Mouse (Mus musculus) midbrain, embryonic 10.5 days (tissue): ENCODE measurements at regions not wholly inside any gene's neighbourhood (a gene's known extent, or its start where the extent isn't known, plus 50 kb on each side); places are given as distances from the start of the nearest gene placed in this dataset.

Experiments
- DNase-seq: peaks from one replicate; pipeline ENCODE4 v3.0.0-alpha.2; 2017; ENCODE audit warnings: low spot score
- H3K27ac ChIP-seq: fragments of 300-500 bp; sonication (generic); replicated peaks from 2 replicates; pipeline ENCODE4 v1.5.1; 2016; ENCODE audit warnings: mild to moderate bottlenecking
- H3K27me3 ChIP-seq: fragments of 300-500 bp; sonication (generic); 2 replicates; pipeline ENCODE4 v1.6.1; 2016; ENCODE audit warnings: low read depth, mild to moderate bottlenecking; ENCODE audit not compliant: poor library complexity, severe bottlenecking
- H3K36me3 ChIP-seq: fragments of 300-500 bp; sonication (generic); 2 replicates; pipeline ENCODE4 v1.6.1; 2016; ENCODE audit warnings: mild to moderate bottlenecking, moderate library complexity
- H3K4me1 ChIP-seq: fragments of 300-500 bp; sonication (generic); 2 replicates; pipeline ENCODE4 v1.6.1; 2016
- H3K4me3 ChIP-seq: fragments of 300-500 bp; sonication (generic); 2 replicates; pipeline ENCODE4 v1.5.1; 2016; ENCODE audit warnings: mild to moderate bottlenecking, moderate library complexity
- H3K9me3 ChIP-seq: fragments of 300-500 bp; sonication (generic); replicated peaks from 2 replicates; pipeline ENCODE4 v1.6.1; 2016; ENCODE audit warnings: mild to moderate bottlenecking
- WGBS: fragments of 180-500 bp; shearing (Covaris S2); methylation state at CpG from one replicate; pipeline ENCODE4 v1.1.7; 2016; 5-methylcytosine and 5-hydroxymethylcytosine counted together

DNA sequence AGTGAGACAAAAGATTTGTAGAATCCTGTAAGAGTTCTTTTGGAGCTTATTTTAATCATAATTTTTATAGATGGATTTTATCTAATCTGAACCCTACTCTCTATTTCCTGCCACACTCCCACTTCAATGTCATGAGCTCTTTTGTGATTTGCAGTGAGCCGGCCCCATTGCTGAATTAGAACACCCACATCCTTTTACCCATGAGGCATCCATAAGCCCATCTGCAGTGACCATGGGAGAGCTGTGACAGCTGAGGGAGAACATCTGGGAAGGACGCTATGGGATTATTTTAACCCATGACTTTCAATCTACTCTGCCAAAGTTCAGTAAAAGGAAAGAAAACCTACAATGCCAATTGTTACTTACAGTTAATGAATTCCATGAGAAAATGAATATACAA lies 337.8 kb upstream of the Dcn start:
- Histone ChIP-seq H3K27ac (no peak overlapping the region), H3K4me3 (no peak overlapping the region), H3K36me3 (no peaks in the 10 kb centered on the region), H3K4me1 (no peaks in the 10 kb centered on the region), H3K27me3 (no peaks in the 10 kb centered on the region), H3K9me3 (no peaks in the 10 kb centered on the region)
- 75% methylated on average over 2 of the region's 2 CpGs for WGBS
- DNase-seq: no peak

DNA sequence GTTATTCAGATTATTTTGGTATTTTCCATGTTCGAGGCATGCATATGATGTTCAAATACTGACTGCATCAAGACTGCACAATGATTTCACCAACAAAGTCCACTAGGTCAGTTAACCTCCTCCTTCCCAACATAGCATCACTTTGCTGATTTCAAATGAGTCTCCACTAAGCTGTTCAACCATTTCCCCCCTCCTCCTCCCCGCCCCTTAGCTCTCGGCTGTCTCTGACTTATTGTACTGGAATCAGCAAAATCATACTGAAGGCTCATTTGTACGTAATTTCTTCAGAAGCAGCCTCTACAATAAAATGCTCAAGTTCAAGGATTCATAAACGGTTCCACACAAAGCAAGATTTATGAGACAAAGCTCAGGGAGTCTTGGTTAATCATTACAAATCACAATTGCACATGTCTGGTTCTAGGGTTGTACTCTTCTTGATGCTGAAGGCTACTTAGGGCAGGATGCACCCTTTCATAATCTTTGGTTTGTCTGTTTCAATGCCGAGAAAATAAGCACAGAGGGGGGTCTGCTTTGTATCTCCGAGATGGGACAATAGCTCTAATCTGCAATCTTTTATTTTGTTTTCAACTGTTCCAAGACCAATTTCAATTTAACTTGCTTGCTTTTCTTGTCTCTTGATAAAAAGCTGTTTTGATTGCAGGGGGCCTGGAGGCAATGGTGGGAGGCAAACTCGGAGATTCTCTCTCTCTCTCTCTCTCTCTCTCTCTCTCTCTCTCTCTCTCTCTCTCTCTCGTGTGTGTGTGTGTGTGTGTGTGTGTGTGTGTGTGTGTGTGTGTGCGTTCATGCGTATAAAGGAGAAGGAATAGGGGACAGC lies 320.6 kb upstream of the Dcn start:
- Histone ChIP-seq H3K4me3 (no peak overlapping the region), H3K9me3 (no peaks in the 10 kb centered on the region), H3K27ac (peak overlapping the region; percentile 67), H3K4me1 (peaks cover 25% of the 10 kb centered on the region), H3K36me3 (no peaks in the 10 kb centered on the region), H3K27me3 (no peaks in the 10 kb centered on the region)
- DNase-seq: no peak
- 58% methylated on average over 10 of the region's 11 CpGs for WGBS

DNA sequence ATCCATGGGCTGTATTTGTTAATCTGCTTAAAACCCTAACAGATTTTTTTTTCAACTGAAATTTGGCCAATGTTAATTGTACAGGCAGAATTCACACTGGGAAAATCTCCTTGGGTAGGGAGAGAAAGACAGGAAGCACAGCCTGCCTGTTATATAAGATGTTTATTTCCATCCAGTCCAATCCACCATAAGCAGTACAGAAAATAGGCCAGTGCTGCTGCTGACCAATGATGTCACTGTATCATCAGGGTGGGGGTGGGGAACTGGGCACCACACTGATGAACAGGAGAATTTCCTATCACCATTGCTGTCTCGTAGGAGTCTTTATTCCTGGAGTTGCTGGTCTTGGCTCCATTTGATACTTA lies 320.0 kb upstream of the Dcn start:
- 63% methylated on average over 1 of the region's 1 CpGs for WGBS
- Histone ChIP-seq H3K9me3 (no peaks in the 10 kb centered on the region), H3K36me3 (no peaks in the 10 kb centered on the region), H3K27ac (peak overlapping the region; percentile 67), H3K4me3 (no peak overlapping the region), H3K27me3 (no peaks in the 10 kb centered on the region), H3K4me1 (peaks cover 25% of the 10 kb centered on the region)
- DNase-seq: no peak

DNA sequence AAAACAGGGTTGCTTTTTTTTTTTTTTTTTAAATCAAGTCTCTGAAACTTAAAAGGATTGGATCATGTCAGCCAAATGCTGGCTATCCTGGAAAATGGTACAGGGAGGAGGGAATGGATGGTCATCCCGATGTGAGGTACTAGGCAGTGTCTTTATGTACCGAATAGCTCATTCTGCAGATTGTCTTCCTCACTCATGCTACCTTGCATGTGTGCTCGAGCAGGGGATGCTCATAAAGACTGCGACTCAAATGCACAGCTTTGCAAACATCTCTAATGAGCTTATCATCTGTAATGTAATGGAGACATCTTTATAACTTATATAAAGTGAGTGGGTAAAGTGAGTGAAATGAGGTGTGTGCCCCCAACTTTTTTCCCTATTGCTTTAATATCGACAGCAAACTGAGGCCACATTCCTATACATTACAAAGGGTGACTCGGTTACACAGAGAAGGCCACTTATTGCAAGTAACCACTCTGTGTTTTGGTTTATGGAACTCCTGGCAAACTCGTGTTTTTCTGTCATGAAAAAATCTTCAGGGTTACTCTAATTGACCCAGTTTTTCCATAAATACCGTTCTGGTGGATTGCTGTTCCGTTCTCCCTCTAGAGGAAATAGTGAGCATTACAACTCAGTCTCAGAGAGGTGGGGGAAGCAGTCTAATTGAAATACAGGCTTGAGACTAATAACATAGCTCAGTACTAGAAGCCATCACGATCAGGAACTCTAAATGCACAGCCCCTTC lies 319.4 kb upstream of the Dcn start:
- DNase-seq: peak; percentile 26
- Histone ChIP-seq H3K27ac (peak overlapping the region; percentile 67; the same call in 1 of the 2 replicates), H3K4me1 (peaks cover 25% of the 10 kb centered on the region), H3K4me3 (no peak overlapping the region), H3K36me3 (no peaks in the 10 kb centered on the region), H3K9me3 (no peaks in the 10 kb centered on the region), H3K27me3 (no peaks in the 10 kb centered on the region)
- WGBS: 58% methylated on average over 10 of the region's 10 CpGs

DNA sequence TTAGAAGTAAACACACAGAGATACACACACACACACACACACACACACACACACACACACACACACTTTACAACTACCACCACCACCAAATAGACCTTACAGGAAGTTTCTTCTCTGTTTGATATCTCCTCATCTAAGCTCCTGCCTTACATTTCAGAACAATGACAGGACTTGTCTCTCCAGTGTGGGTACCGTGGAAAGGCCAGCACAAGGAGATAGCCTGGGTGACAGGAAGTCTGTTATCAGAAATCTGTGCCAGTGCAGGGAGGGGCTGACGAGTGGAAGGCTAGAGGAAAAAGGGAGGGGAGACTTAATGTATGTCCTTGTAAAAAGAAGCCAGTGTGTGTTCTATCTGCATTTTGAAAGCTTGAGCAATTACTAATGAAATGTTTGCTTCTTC lies 318.5 kb upstream of the Dcn start:
- Histone ChIP-seq H3K27ac (no peak overlapping the region), H3K36me3 (no peaks in the 10 kb centered on the region), H3K4me3 (no peak overlapping the region), H3K27me3 (no peaks in the 10 kb centered on the region), H3K4me1 (peaks cover 25% of the 10 kb centered on the region), H3K9me3 (no peaks in the 10 kb centered on the region)
- DNase-seq: no peak
- WGBS: 60% methylated on average over 2 of the region's 2 CpGs

DNA sequence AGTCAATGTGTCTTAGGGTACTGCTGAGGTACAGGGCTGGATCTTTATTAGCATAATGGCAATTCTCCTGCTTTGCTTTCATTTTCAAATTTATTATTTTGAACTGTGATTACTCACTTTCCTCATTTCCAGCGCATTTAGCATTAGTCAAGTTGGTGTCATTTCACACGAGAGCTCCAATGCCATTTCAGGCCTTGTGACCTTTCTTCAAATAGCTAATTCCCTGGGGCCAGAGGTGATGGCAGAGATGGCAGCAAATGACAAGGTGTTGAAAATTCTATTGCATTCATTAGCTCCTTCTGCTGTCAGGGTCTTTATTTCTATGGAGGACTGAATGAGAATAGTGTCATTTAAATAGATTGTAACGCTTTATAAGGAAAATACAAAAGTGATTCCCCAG lies 300.9 kb upstream of the Dcn start:
- 68% methylated on average over 3 of the region's 3 CpGs for WGBS
- H3K4me1 ChIP-seq: peaks cover 4% of the 10 kb centered on the region
- no peak for DNase-seq
- no peak overlapping the region for H3K4me3 ChIP-seq
- no peaks in the 10 kb centered on the region for H3K9me3 ChIP-seq
- no peak overlapping the region for H3K27ac ChIP-seq
- H3K36me3 ChIP-seq: no peaks in the 10 kb centered on the region
- H3K27me3 ChIP-seq: no peaks in the 10 kb centered on the region

DNA sequence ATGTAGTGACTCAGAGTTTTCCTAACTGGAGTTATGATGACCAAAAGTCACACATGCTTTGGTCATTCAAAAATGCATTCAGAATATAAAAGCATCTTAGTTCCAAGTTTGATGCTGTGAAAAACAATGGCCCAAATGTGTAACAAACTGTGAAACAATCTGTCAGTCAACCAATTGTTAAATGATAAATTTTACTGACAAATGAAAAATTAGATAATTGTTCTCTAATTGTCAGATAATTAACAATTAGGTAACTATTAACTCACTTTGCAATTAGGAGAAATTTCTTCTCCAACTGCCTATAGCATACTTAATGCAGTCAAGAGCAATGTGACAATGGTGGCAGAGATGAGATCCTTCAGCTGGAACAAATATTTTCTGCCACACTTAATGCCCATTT lies 289.7 kb upstream of the Dcn start:
- no peaks in the 10 kb centered on the region for H3K36me3 ChIP-seq
- no peaks in the 10 kb centered on the region for H3K4me1 ChIP-seq
- no peaks in the 10 kb centered on the region for H3K9me3 ChIP-seq
- H3K27me3 ChIP-seq: no peaks in the 10 kb centered on the region
- H3K27ac ChIP-seq: no peak overlapping the region
- no peak for DNase-seq
- H3K4me3 ChIP-seq: no peak overlapping the region

DNA sequence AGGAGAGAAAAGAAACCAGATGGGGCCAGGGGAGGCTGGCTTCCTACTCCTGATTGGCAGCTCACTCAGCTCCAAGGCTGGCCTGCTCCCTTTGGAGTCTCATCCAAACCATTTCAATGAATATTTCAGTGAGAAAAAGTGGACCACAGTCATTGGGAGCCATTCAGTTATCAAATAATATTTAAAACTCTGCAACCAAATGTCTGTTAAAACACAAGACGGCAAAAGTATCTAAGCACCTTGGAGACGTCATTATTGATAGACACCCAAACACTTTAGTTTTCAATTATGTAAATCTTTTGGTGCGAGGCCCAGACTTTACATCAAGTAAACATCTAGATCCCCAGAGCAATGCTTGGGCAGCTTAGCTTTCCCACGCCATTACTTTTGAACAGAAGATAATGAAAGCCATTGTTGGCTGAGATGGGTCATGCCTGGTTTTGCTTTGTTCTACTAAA lies 268.1 kb upstream of the Dcn start:
- H3K27me3 ChIP-seq: no peaks in the 10 kb centered on the region
- H3K27ac ChIP-seq: peak overlapping the region; percentile 74
- no peaks in the 10 kb centered on the region for H3K9me3 ChIP-seq
- WGBS: 53% methylated on average over 4 of the region's 4 CpGs
- H3K36me3 ChIP-seq: no peaks in the 10 kb centered on the region
- peaks cover 41% of the 10 kb centered on the region for H3K4me1 ChIP-seq
- DNase-seq: peak; percentile 28
- no peak overlapping the region for H3K4me3 ChIP-seq

DNA sequence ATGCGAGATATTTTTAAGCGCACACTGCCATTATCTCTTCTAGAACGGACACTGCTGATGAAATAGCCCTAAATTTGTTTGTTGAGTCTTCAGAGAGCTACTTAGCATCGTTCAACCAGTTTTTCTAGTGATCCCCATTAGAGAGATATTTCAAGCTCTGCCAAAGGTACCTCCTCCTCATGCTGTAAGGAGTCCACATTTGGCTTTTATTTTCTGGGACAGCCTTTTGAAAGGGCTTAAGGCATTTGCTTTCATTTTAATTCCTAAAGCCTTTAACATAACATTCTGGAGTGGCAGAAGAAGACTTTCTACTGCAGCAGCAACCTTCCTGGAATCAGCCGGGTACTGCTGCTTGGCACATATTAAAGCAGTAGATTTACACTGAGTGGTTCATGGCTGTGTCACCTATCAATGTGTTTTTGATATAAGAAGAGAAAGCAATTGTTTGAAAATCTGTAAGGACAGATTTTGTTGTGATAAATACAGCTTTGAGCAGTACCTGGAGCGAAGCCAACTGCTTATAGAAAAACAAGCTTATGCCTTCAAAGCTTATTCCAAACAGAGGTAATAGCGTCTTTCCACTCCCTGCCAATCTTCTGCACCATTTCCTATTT lies 267.5 kb upstream of the Dcn start:
- Histone ChIP-seq H3K27ac (peak overlapping the region; percentile 74), H3K9me3 (no peaks in the 10 kb centered on the region), H3K4me1 (peaks cover 41% of the 10 kb centered on the region), H3K27me3 (no peaks in the 10 kb centered on the region), H3K4me3 (no peak overlapping the region), H3K36me3 (no peaks in the 10 kb centered on the region)
- no peak for DNase-seq
- 71% methylated on average over 7 of the region's 7 CpGs for WGBS

DNA sequence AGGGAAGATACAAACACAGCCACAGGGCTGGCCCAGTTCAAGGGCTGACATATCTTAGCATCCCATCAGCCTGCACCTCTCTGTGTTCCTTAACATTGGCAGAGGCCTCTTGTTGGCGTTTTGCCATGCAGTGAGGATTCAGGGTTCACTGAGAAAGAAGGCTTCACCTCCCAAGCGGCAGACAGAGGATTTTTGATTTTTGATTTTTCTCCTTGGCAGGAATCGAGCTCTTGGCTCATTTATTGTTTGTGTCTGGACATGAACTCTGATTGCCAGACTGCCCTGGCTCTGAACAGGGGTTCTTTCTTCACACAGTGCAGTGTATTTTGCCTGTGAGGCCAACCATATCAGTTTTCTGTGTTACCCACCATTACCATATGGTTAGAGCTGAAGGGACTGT lies 259.9 kb upstream of the Dcn start:
- Histone ChIP-seq H3K27me3 (no peaks in the 10 kb centered on the region), H3K36me3 (no peaks in the 10 kb centered on the region), H3K4me3 (no peak overlapping the region), H3K9me3 (no peaks in the 10 kb centered on the region), H3K27ac (no peak overlapping the region), H3K4me1 (no peaks in the 10 kb centered on the region)
- no peak for DNase-seq
- WGBS: 85% methylated on average over 3 of the region's 3 CpGs

DNA sequence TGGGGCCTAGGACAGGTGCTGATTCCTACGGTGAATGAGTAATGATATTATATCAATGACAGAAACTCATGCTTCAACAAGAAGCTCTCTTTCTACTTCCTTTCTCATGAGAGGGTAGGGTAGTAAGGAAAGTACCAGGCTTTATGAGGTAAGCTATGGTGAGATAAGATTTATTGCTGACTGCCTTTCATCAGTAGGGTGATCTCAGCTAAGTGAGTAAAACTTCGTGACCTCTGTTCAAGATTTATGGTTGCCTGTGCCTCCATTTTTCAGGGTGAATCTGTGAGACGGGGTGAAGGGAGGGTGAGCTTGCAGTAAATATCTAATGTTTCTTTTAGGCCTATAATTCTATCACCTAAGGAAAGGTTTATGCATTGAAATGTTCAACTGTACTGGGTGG lies 259.0 kb upstream of the Dcn start:
- no peak for DNase-seq
- H3K4me3 ChIP-seq: no peak overlapping the region
- H3K27me3 ChIP-seq: no peaks in the 10 kb centered on the region
- H3K27ac ChIP-seq: no peak overlapping the region
- no peaks in the 10 kb centered on the region for H3K9me3 ChIP-seq
- WGBS: 95% methylated on average over 3 of the region's 3 CpGs
- H3K4me1 ChIP-seq: no peaks in the 10 kb centered on the region
- no peaks in the 10 kb centered on the region for H3K36me3 ChIP-seq

DNA sequence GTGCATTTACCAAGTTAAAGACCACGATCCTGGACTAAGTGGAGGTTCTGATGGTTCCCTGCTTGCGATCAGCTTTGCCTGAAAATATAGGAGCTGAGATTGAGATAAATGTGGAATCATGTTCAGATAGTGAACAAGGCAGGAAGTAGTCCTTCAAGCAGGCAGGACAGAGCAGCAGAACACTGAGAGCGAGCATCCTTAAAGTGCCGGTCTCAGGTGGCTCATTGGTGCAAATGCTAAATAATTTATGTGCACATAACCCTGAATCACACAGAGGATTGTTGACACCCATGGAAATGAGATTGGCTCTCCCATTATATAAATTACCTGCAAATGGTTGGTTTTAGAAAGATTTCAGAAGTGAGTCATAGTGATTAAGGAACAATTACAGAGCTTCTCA lies 243.8 kb upstream of the Dcn start:
- Histone ChIP-seq H3K4me1 (no peaks in the 10 kb centered on the region), H3K27ac (no peak overlapping the region), H3K4me3 (no peak overlapping the region), H3K9me3 (no peaks in the 10 kb centered on the region), H3K27me3 (no peaks in the 10 kb centered on the region), H3K36me3 (no peaks in the 10 kb centered on the region)
- DNase-seq: no peak
- 95% methylated on average over 4 of the region's 4 CpGs for WGBS

DNA sequence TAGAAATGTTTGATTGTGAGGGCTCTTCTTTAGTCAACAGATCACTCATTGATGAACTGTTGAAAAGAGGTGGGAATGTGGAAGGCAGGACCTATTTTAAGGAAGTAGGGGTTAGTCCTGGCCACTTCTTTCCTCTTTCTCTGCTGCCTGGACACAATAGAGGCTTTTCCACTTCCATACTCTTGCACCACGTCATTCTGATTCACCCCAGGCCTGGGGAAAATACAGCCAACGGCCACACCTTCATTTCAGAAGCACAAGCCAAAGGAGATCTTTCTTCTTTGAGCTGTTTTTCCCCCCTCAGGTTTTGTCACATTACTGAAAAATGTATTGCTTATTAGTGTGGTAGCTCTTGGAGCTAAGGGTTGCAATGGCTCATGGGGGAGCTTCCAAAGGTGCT lies 237.9 kb upstream of the Dcn start:
- no peaks in the 10 kb centered on the region; the same call in 1 of the 2 replicates for H3K4me1 ChIP-seq
- DNase-seq: no peak
- no peak overlapping the region for H3K4me3 ChIP-seq
- no peaks in the 10 kb centered on the region for H3K36me3 ChIP-seq
- no peaks in the 10 kb centered on the region for H3K9me3 ChIP-seq
- 84% methylated on average over 2 of the region's 2 CpGs for WGBS
- H3K27me3 ChIP-seq: no peaks in the 10 kb centered on the region
- H3K27ac ChIP-seq: no peak overlapping the region
